Mouse (Mus musculus): Measurements from ENCODE around the gene Fli1.
A peak's percentile ranks its signal among the peaks of the same experiment; 100 is the strongest.

The Fli1 gene

GRCm38 (mm10) chr9:32527329-32527728 is 15.3 kb downstream of the Fli1 start:
- no peak for DNase-seq (ENCODE audit: low read depth in 1 of 2, low spot score in 2 of 2)

- no peak for DNase-seq (ENCODE audit: low read depth in 1 of 2, low spot score in 2 of 2)
Observed at GRCm38 (mm10) chr9:32525787-32526186, 16.9 kb downstream of the Fli1 start.

DNA sequence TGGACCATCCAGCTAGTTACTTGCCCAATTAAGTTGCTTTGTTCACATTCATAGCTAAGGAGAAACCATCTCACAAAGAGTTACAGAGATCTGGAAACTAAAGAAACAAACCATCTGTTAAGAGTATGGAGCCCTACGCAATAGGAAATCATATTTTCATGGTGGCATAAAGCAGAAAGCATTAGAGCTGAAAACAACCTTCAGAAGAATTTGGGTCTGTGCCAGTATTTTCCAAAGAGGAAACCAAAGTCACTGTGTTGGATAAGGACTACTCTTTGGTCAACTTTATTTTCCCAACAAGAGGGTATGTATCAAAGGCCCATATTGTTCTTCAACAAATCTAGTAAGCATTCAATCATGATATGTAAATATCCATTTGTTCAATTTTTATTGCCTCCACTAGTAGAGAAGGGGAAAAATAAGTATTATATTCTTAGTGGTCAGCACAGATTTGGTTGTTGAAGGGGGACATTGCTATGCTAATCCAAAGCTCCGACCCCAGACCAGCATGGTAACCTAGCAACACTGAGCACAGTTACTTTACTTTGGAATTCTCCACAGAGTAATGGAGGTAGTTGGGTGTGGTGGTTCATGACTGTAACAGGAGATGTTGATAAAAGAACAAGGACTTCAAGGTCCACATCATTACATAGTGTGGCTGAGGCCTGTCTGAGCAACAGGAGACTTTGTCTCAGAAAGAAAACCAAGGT is 20.0 kb downstream of the Fli1 start:
- DNase-seq (ENCODE audit: low read depth in 1 of 2, low spot score in 2 of 2), result no peak

- DNase-seq (ENCODE audit: low read depth in 1 of 2, low spot score in 2 of 2), result no peak
Observed at GRCm38 (mm10) chr9:32521331-32521730, 21.3 kb downstream of the Fli1 start.

DNA sequence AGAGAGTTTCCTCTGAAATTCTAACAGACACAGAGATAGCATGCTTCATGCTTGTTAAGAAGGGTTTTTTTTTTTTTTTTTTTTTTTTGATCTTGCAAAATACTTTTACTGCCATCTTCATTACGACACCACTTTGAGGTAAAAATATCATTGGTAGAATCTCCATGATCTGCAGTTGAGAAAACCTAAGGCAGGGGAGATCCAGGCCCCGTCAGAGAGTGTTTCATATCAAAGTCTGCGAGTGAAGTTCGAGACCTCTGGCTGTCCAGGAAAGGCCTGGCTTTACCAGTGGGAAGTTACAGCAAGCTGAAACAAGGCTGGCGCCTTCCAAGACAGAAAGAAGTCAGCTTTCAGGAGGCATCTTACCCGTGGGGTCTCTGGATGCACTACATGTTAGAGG is 21.8 kb downstream of the Fli1 start:
- DNase-seq (ENCODE audit: low read depth in 1 of 2, low spot score in 2 of 2), result no peak

- no peak for DNase-seq (ENCODE audit: low read depth in 1 of 2, low spot score in 2 of 2)
Observed at GRCm38 (mm10) chr9:32519101-32520051, 23.3 kb downstream of the Fli1 start.

DNA sequence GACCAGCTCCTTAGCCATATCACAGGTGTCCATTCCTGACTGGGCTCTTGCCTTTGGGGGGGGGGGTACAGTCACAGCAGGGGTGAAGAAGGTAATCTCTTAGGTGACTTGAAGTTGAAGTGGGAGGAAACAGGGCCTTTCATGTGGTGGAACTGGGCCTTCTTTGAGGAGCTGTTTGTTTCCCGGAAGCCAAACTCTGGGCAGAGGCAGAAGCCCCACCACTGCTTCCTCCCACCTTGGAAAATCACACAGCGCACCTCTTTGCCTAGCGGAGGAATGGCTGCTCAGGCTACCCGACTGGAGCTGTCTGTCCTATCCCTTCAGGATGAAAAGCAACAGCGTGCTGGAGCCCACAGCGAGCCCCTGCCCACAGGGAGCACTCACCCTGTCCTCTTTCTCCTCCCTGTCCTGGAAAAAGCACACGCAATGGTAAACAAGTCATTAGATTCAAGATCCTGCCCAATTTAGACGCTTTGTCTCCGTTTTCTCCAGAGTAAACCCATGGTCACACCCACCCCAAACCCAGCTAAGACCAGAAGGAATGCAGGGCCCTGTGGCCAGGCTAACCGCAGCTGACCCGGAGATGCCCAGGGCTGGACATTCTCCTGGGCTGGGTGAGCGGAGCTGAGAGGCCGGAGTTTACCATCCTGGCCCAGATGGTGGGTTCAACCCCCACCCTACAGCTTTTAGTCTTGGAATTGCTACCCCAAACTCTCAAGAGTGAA is 24.1 kb downstream of the Fli1 start:
- DNase-seq (ENCODE audit: low read depth in 1 of 2, low spot score in 2 of 2), result no peak

- DNase-seq (ENCODE audit: low read depth in 1 of 2, low spot score in 2 of 2), result peak; percentile 34 to 49
Observed at GRCm38 (mm10) chr9:32516691-32517090, 26.0 kb downstream of the Fli1 start.

DNA sequence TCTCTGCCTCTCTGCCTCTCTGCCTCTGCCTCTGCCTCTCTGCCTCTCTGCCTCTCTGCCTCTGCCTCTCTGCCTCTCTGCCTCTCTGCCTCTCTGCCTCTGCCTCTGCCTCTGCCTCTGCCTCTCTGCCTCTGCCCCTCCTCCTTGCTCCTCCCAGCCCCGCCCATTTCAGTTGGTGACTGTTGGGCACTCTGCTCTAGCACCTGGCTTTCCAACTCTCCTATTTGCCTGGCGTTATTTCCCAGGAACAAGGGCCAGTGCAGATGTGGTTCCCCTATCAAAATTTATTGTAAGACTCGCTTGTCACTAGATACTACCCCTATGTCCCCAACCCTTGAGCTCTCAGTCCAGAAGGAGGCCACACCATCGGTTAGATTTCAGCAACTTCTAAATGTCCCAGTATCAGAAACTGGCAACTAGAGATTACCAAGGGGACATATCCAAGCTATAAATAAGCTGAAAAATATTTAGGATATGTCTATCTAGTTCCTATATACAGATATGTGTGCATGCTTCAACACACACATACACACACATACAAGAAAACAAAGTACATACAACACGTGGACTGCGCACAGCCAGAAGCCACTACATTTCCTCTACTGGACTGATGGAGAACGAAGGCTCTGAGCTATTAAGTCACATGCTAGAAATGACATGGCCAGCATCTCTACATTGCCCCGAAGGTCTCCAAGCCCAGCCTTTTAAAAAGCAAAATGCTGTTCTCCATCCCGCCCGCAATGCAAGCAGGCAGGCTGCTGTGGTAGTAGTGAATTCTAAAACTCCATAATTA is 26.6 kb downstream of the Fli1 start:
- peak in 1 of 2 experiments; percentile 34 for DNase-seq (ENCODE audit: low read depth in 1 of 2, low spot score in 2 of 2)

DNA sequence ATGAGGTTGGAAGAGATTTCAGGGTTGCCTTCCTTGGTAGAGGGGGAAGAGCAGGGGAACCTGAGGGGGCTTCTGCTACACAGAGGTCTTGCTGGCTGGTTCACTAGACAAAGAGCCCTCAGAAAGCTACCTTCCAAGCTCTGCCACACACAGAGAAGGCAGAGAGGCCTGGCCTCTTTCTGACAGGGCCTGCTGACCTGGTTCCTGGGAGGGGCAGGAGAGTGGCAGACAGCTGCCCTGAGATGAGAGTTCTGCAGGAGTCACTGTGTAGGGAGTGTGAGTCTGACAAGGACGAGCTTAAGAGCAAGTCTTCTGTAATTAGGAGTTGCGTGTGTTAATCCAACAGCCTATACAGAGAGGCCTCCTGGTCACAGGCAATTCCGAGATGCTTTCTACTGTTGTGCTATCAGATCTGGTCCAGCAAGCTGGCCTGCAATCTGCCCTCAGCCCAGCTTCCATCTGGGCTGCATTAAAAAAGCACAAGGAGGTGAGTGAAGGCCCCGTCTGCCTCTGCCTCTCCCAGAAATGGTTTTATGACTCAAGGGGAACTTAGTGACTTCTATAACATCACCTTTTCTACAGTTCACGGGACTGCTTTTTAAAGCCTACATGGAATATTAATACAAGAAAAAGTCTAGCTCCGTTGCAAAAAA is 28.1 kb downstream of the Fli1 start:
- DNase-seq (ENCODE audit: low read depth in 1 of 2, low spot score in 2 of 2), result no peak

DNA sequence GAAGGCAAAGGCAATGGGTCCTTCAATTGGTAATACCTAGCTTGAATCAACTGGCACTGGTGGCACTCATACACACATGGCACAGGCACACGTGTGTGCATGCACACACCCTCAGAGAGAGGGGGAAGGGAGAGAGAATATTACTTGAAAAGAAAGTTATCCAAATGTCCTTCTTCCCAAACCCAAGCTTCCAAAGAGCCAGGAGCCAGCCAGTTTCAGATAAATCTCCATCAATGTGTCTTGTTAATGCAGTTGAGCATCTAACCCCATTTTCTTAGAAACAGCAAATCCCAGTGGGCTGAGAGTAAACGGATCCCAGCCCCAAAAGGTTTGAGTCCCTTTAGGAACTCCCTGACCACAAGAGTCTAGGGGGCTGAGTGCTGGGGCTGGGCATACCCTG is 29.2 kb downstream of the Fli1 start:
- DNase-seq (ENCODE audit: low read depth in 1 of 2, low spot score in 2 of 2), result no peak

DNA sequence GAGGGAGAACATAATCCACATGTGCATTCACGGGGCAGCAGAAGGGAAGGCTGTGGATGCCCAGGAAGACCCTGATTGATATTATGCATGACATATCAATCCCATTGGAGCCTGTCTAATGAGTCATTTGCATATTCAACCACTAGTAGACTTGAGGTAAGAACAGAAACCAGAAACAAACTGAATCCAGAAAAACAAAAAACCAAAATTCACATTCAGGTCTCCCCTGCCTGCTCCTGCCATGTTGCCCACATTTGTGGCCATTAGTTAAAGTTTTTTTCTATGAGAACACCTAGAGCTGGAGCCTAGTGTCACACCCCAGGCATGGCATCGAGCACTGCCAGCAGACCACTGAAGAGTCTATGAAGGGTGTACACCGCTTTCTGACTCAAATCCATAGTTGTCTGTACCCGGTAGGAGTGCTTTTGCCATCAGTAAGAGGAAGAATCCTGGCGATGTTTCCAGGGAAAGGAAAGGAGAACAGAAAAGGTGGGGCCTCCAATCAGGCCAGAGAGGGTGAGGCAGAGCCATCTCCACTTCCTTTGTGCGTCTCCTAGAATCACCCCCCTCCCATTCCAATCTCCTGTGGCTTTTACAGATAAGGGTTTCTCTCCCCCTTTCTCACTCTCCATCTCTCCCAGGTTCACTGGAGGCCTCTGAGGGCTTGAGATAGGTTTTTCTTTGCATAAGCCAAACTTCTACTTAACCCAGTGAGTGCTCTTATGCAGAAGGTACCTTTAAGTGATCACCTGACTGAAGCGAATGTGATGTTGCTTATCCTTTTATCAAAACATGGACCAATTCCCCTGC is 32.0 kb downstream of the Fli1 start:
- no peak for DNase-seq (ENCODE audit: low read depth in 1 of 2, low spot score in 2 of 2)

- peak; percentile 26 to 52 for DNase-seq (ENCODE audit: low read depth in 1 of 2, low spot score in 2 of 2)
Observed at GRCm38 (mm10) chr9:32509706-32510156, 32.9 kb downstream of the Fli1 start.

DNA sequence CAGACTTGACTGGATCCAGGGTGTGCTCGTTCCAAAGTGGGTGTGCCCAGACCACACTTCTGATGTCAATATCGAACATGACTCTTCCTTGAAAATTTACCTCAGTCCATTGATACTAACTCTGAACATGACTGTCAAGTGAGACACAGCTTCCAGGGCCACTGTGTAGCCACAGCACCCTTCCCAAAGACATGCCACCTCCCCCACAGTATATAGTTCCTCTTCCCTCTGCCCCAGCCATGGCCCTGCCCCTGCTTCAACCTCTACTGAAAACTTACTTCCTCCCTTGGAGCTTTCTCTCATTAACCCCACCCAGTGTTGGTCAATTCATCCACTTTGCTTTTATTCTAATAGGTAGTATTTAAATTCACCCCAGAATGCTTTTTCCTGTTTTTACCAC is 34.0 kb downstream of the Fli1 start:
- peak; percentile 85 to 86 for DNase-seq (ENCODE audit: low read depth in 1 of 2, low spot score in 2 of 2)

DNA sequence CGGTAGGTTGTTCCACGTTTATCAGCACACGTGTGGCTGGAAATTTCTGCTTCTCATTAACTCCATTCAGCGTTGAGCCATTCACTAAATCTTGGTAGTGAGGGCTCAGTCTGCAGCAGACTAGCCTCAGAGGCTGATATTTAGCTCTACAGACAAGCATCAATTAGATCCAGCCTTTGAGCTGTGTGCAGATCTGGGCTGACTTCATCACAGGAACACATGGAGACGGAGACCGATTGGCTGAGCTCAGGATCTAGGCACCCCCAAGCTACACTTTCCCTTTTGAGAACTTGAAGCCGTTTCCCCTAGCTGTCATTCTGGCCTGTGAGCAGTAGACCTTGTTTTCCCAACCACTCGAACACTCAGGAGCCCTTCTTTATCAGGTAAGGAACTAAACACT is 34.5 kb downstream of the Fli1 start:
- no peak for DNase-seq (ENCODE audit: low read depth in 1 of 2, low spot score in 2 of 2)

- DNase-seq (ENCODE audit: low read depth in 1 of 2, low spot score in 2 of 2), result peak; percentile 28 to 31
Observed at GRCm38 (mm10) chr9:32506866-32507861, 35.5 kb downstream of the Fli1 start.

- no peak for DNase-seq (ENCODE audit: low read depth in 1 of 2, low spot score in 2 of 2)
Observed at GRCm38 (mm10) chr9:32506161-32506560, 36.5 kb downstream of the Fli1 start.

- DNase-seq (ENCODE audit: low read depth in 1 of 2, low spot score in 2 of 2), result no peak
Observed at GRCm38 (mm10) chr9:32505460-32506075, 37.1 kb downstream of the Fli1 start.
